Mouse (Mus musculus) forebrain, embryonic 10.5 days (tissue): ENCODE data around the gene Sgk1. TPM values are rescaled to one million over a fixed set of nuclear protein-coding genes. Genes with fewer than 3 reads are reported as not detected.

Experiments used
- polyA plus RNA-seq: library from polyadenylated mRNA; unstranded; fragments of >200 nt; fragmentation: Nextera tagmentation; extraction: Ambion mirVana; gene quantifications from 2 replicates; pipeline ENCODE4 v1.2.1, GENCODE M21; 2016

Sgk1 gene
- polyA plus RNA-seq, 1 experiment from 2014 or later: 17.8 TPM

Other genes starting within 250 kb of the Sgk1 start
- gene 4930444G20Rik, start 185.9 kb downstream of the Sgk1 start, polyA plus RNA-seq: not detected in 2 replicates